Mouse (Mus musculus): Measurements from ENCODE around the gene Hnrnpa1. TPM values are rescaled to one million over a fixed set of nuclear protein-coding genes. Genes with fewer than 3 reads are reported as not detected.
"Not testable (repeated sequence)": the region's sequence is repeated elsewhere in the genome, so short reads cannot be mapped to it uniquely, and the experiment has no call there.

Gene Hnrnpa1
- polyA plus RNA-seq, 1 experiment from 2014 or later = 935 TPM

GRCm38 (mm10) chr15:103248401-103249313 lies 8.4 kb downstream of the Hnrnpa1 start:
- WGBS = 75% methylated on average over 28 of the region's 28 CpGs
- no peak overlapping the region for H3K4me3 ChIP-seq (replicated peaks; ENCODE audit: low read length)
- no peaks in the 10 kb centered on the region for H3K9me3 ChIP-seq (ENCODE audit: control insufficient read depth, low read length)
- no peak overlapping the region for H3K4me2 ChIP-seq (ENCODE audit: low read length)
- H3K27me3 ChIP-seq (replicated peaks; ENCODE audit: control insufficient read depth, insufficient read depth, low read length) = no peaks in the 10 kb centered on the region
- peaks cover 34% of the 10 kb centered on the region for H3K36me3 ChIP-seq (ENCODE audit: control insufficient read depth, insufficient read depth)
- ATAC-seq = peak; percentile 28
- no peak overlapping the region for H3K9ac ChIP-seq (replicated peaks; ENCODE audit: low read depth, low read length)
- no peak overlapping the region for H3K27ac ChIP-seq (ENCODE audit: low read length)
- H3K4me1 ChIP-seq (replicated peaks; ENCODE audit: control insufficient read depth, insufficient read depth, low read length) = peaks cover 6% of the 10 kb centered on the region

- 83% methylated on average over 6 of the region's 6 CpGs for WGBS
- H3K9ac ChIP-seq (replicated peaks; ENCODE audit: low read depth, low read length); H3K4me1 ChIP-seq (replicated peaks; ENCODE audit: control insufficient read depth, insufficient read depth, low read length); H3K9me3 ChIP-seq (ENCODE audit: control insufficient read depth, low read length); H3K27me3 ChIP-seq (replicated peaks; ENCODE audit: control insufficient read depth, insufficient read depth, low read length); H3K4me3 ChIP-seq (replicated peaks; ENCODE audit: low read length); ATAC-seq; H3K27ac ChIP-seq (ENCODE audit: low read length); H3K4me2 ChIP-seq (ENCODE audit: low read length): not testable (repeated sequence)
- peaks cover 31% of the 10 kb centered on the region for H3K36me3 ChIP-seq (ENCODE audit: control insufficient read depth, insufficient read depth)
These were observed 9.3 kb downstream of the Hnrnpa1 start for GRCm38 (mm10) chr15:103249511-103249910.

- Histone ChIP-seq H3K9ac (replicated peaks; ENCODE audit: low read depth, low read length) (no peak overlapping the region), H3K4me3 (replicated peaks; ENCODE audit: low read length) (no peak overlapping the region), H3K27ac (ENCODE audit: low read length) (no peak overlapping the region), H3K4me2 (ENCODE audit: low read length) (no peak overlapping the region), H3K27me3 (replicated peaks; ENCODE audit: control insufficient read depth, insufficient read depth, low read length) (no peaks in the 10 kb centered on the region), H3K9me3 (ENCODE audit: control insufficient read depth, low read length) (no peaks in the 10 kb centered on the region), H3K4me1 (replicated peaks; ENCODE audit: control insufficient read depth, insufficient read depth, low read length) (peaks cover 6% of the 10 kb centered on the region; the same call in 1 of the 2 replicates), H3K36me3 (ENCODE audit: control insufficient read depth, insufficient read depth) (peaks cover 31% of the 10 kb centered on the region)
- 18% methylated on average over 2 of the region's 2 CpGs for WGBS
- ATAC-seq = no peak
These were observed 10.0 kb downstream of the Hnrnpa1 start for GRCm38 (mm10) chr15:103250195-103250740.

GRCm38 (mm10) chr15:103251595-103251994 lies 11.4 kb downstream of the Hnrnpa1 start:
- 74% methylated on average over 1 of the region's 1 CpGs for WGBS
- peaks cover 6% of the 10 kb centered on the region; the same call in 1 of the 2 replicates for H3K4me1 ChIP-seq (replicated peaks; ENCODE audit: control insufficient read depth, insufficient read depth, low read length)
- H3K4me2 ChIP-seq (ENCODE audit: low read length) = no peak overlapping the region
- no peak for ATAC-seq
- H3K9ac ChIP-seq (replicated peaks; ENCODE audit: low read depth, low read length) = no peak overlapping the region
- no peaks in the 10 kb centered on the region for H3K9me3 ChIP-seq (ENCODE audit: control insufficient read depth, low read length)
- H3K27me3 ChIP-seq (replicated peaks; ENCODE audit: control insufficient read depth, insufficient read depth, low read length) = peaks cover 4% of the 10 kb centered on the region; the same call in 1 of the 2 replicates
- H3K36me3 ChIP-seq (ENCODE audit: control insufficient read depth, insufficient read depth) = peaks cover 22% of the 10 kb centered on the region
- no peak overlapping the region for H3K4me3 ChIP-seq (replicated peaks; ENCODE audit: low read length)
- H3K27ac ChIP-seq (ENCODE audit: low read length) = no peak overlapping the region

- H3K27me3 ChIP-seq (replicated peaks; ENCODE audit: control insufficient read depth, insufficient read depth, low read length) = peaks cover 4% of the 10 kb centered on the region; the same call in 1 of the 2 replicates
- peaks cover 6% of the 10 kb centered on the region; the same call in 1 of the 2 replicates for H3K4me1 ChIP-seq (replicated peaks; ENCODE audit: control insufficient read depth, insufficient read depth, low read length)
- H3K9ac ChIP-seq (replicated peaks; ENCODE audit: low read depth, low read length) = no peak overlapping the region
- H3K4me3 ChIP-seq (replicated peaks; ENCODE audit: low read length) = no peak overlapping the region
- no peak overlapping the region for H3K4me2 ChIP-seq (ENCODE audit: low read length)
- peaks cover 11% of the 10 kb centered on the region for H3K36me3 ChIP-seq (ENCODE audit: control insufficient read depth, insufficient read depth)
- WGBS = 91% methylated on average over 3 of the region's 3 CpGs
- no peak overlapping the region for H3K27ac ChIP-seq (ENCODE audit: low read length)
- no peaks in the 10 kb centered on the region for H3K9me3 ChIP-seq (ENCODE audit: control insufficient read depth, low read length)
- no peak for ATAC-seq
These were observed 12.4 kb downstream of the Hnrnpa1 start for GRCm38 (mm10) chr15:103252660-103253059.

GRCm38 (mm10) chr15:103253352-103253751 lies 13.1 kb downstream of the Hnrnpa1 start:
- 97% methylated on average over 1 of the region's 1 CpGs for WGBS
- H3K27ac ChIP-seq (ENCODE audit: low read length) = no peak overlapping the region
- H3K27me3 ChIP-seq (replicated peaks; ENCODE audit: control insufficient read depth, insufficient read depth, low read length) = peaks cover 4% of the 10 kb centered on the region; the same call in 1 of the 2 replicates
- no peaks in the 10 kb centered on the region for H3K9me3 ChIP-seq (ENCODE audit: control insufficient read depth, low read length)
- ATAC-seq = no peak
- peaks cover 6% of the 10 kb centered on the region; the same call in 1 of the 2 replicates for H3K4me1 ChIP-seq (replicated peaks; ENCODE audit: control insufficient read depth, insufficient read depth, low read length)
- H3K36me3 ChIP-seq (ENCODE audit: control insufficient read depth, insufficient read depth) = peaks cover 4% of the 10 kb centered on the region; the same call in 1 of the 2 replicates
- no peak overlapping the region for H3K4me2 ChIP-seq (ENCODE audit: low read length)
- H3K9ac ChIP-seq (replicated peaks; ENCODE audit: low read depth, low read length) = no peak overlapping the region
- H3K4me3 ChIP-seq (replicated peaks; ENCODE audit: low read length) = no peak overlapping the region

- Histone ChIP-seq H3K4me3 (replicated peaks; ENCODE audit: low read length) (peak overlapping the region; percentile 32), H3K36me3 (ENCODE audit: control insufficient read depth, insufficient read depth) (no peaks in the 10 kb centered on the region), H3K27ac (ENCODE audit: low read length) (no peak overlapping the region), H3K9me3 (ENCODE audit: control insufficient read depth, low read length) (no peaks in the 10 kb centered on the region), H3K4me1 (replicated peaks; ENCODE audit: control insufficient read depth, insufficient read depth, low read length) (peaks cover 6% of the 10 kb centered on the region; the same call in 1 of the 2 replicates), H3K9ac (replicated peaks; ENCODE audit: low read depth, low read length) (peak overlapping the region; percentile 44), H3K27me3 (replicated peaks; ENCODE audit: control insufficient read depth, insufficient read depth, low read length) (peaks cover 4% of the 10 kb centered on the region; the same call in 1 of the 2 replicates), H3K4me2 (ENCODE audit: low read length) (peak overlapping the region; percentile 59)
- 0 out of 2 replicates have a peak, but pooled peaks have one; percentile 28 for ATAC-seq
- WGBS = under 1% methylated on average over 25 of the region's 25 CpGs
These were observed 14.9 kb downstream of the Hnrnpa1 start for GRCm38 (mm10) chr15:103255169-103255568.

- no peak overlapping the region for H3K4me2 ChIP-seq (ENCODE audit: low read length)
- no peak overlapping the region for H3K4me3 ChIP-seq (replicated peaks; ENCODE audit: low read length)
- H3K27me3 ChIP-seq (replicated peaks; ENCODE audit: control insufficient read depth, insufficient read depth, low read length) = peaks cover 4% of the 10 kb centered on the region; the same call in 1 of the 2 replicates
- no peak for ATAC-seq
- peaks cover 6% of the 10 kb centered on the region; the same call in 1 of the 2 replicates for H3K4me1 ChIP-seq (replicated peaks; ENCODE audit: control insufficient read depth, insufficient read depth, low read length)
- H3K9me3 ChIP-seq (ENCODE audit: control insufficient read depth, low read length) = no peaks in the 10 kb centered on the region
- 93% methylated on average over 6 of the region's 6 CpGs for WGBS
- no peak overlapping the region for H3K27ac ChIP-seq (ENCODE audit: low read length)
- no peak overlapping the region for H3K9ac ChIP-seq (replicated peaks; ENCODE audit: low read depth, low read length)
- H3K36me3 ChIP-seq (ENCODE audit: control insufficient read depth, insufficient read depth) = no peaks in the 10 kb centered on the region
These were observed 16.2 kb downstream of the Hnrnpa1 start for GRCm38 (mm10) chr15:103256210-103256986.
